In genomic region chr19:6116113-6116850, GRCm38 (mm10) we compare ENCODE assay signal across 9 mouse cellular contexts. TPM values are rescaled to one million over a fixed set of nuclear protein-coding genes. Genes with fewer than 3 reads are reported as not detected.
DNase-seq lines count a peak whose midpoint lies in the region; ATAC-seq and TF ChIP-seq lines count a peak whose summit lies in the region.
"Had no signal": no experiment of that assay in that cellular context is flagged by ENCODE, and none has a peak within 500 bp of the region (broad histone marks: within the 10 kb centered on the region; RNA-seq: fewer than 3 reads in every experiment).

No protein-coding gene starts in this region.

- no peak overlapping the region for H3K4me3 ChIP-seq in forebrain, embryonic 11.5 days (ENCODE audit: low read depth, low read length)
- no peak overlapping the region for H3K4me3 ChIP-seq in forebrain, embryonic 15.5 days
- H3K4me3 ChIP-seq in stomach, embryonic 15.5 days (replicated peaks), result no peak overlapping the region
- H3K4me3 ChIP-seq in stomach, postnatal 0 days (ENCODE audit: low read depth, low read length), result no peak overlapping the region

- TF ChIP-seq EP300 in stomach, postnatal 0 days (optimal IDR thresholded peaks at IDR 0.05), result no peak

- whole genome bisulfite sequencing in forebrain, embryonic 11.5 days, result 92% methylated on average over 15 of the region's 15 CpGs
- WGBS in forebrain, embryonic 15.5 days, result 92% methylated on average over 15 of the region's 15 CpGs
- 89% methylated on average over 15 of the region's 15 CpGs for WGBS in stomach, embryonic 15.5 days
- WGBS in stomach, postnatal 0 days, result 88% methylated on average over 15 of the region's 15 CpGs

- H3K4me2 ChIP-seq in forebrain, embryonic 11.5 days (ENCODE audit: low read depth, low read length, severe bottlenecking), result peak overlapping the region; percentile 86; the same call in 1 of the 2 replicates
- no peak overlapping the region for H3K4me2 ChIP-seq in forebrain, embryonic 15.5 days (replicated peaks)
- peak overlapping the region; percentile 80; the same call in 1 of the 2 replicates for H3K4me2 ChIP-seq in stomach, embryonic 15.5 days
- H3K4me2 ChIP-seq in stomach, postnatal 0 days (replicated peaks; ENCODE audit: low read depth), result no peak overlapping the region

- peaks cover 8% of the 10 kb centered on the region for H3K36me3 ChIP-seq in forebrain, embryonic 11.5 days (ENCODE audit: control insufficient read depth, insufficient read depth, low read length)
- peaks cover 20% of the 10 kb centered on the region for H3K36me3 ChIP-seq in forebrain, embryonic 15.5 days
- peaks cover 27% of the 10 kb centered on the region for H3K36me3 ChIP-seq in stomach, embryonic 15.5 days
- H3K36me3 ChIP-seq in stomach, postnatal 0 days (ENCODE audit: control insufficient read depth, insufficient read depth, low read length), result peaks cover 18% of the 10 kb centered on the region

- H3K4me1 ChIP-seq in forebrain, embryonic 11.5 days (replicated peaks; ENCODE audit: control insufficient read depth, insufficient read depth, low read length), result 0 out of 2 replicates have a peak, but pooled peaks cover 2% of the 10 kb centered on the region
- peaks cover 26% of the 10 kb centered on the region for H3K4me1 ChIP-seq in forebrain, embryonic 15.5 days
- H3K4me1 ChIP-seq in stomach, embryonic 15.5 days, result peaks cover 21% of the 10 kb centered on the region
- no peaks in the 10 kb centered on the region for H3K4me1 ChIP-seq in stomach, postnatal 0 days (replicated peaks; ENCODE audit: control insufficient read depth, insufficient read depth)

- no peak for DNase-seq in forebrain, embryonic 11.5 days (ENCODE audit: low spot score)
- no peak for DNase-seq in stomach, postnatal 0 days (ENCODE audit: low spot score)
- DNase-seq in kidney, postnatal 14 days, result peak; percentile 27
- DNase-seq in layer of hippocampus, adult 8-10 months (ENCODE audit: low spot score in 2 of 2), result no peak
- DNase-seq in yolk sac, embryonic 10.5 days (ENCODE audit: low spot score), result no peak
- no peak for DNase-seq in right cerebral cortex, postnatal 14 days

- no peak for TF ChIP-seq CTCF in stomach, postnatal 0 days (IDR thresholded peaks at IDR 0.05; ENCODE audit: low read depth)

- H3K9ac ChIP-seq in forebrain, embryonic 11.5 days (ENCODE audit: low read length), result 0 out of 2 replicates have a peak overlapping the region, but pooled peaks have one; percentile 4
- H3K9ac ChIP-seq in forebrain, embryonic 15.5 days (replicated peaks), result no peak overlapping the region
- H3K9ac ChIP-seq in stomach, embryonic 15.5 days, result no peak overlapping the region
- no peak overlapping the region for H3K9ac ChIP-seq in stomach, postnatal 0 days (ENCODE audit: low read length)

- H3K27ac ChIP-seq in forebrain, embryonic 11.5 days (ENCODE audit: low read depth, low read length), result no peak overlapping the region
- no peak overlapping the region for H3K27ac ChIP-seq in forebrain, embryonic 15.5 days (replicated peaks)
- no peak overlapping the region for H3K27ac ChIP-seq in stomach, embryonic 15.5 days
- no peak overlapping the region for H3K27ac ChIP-seq in stomach, postnatal 0 days (replicated peaks)

- H3K9me3 ChIP-seq in forebrain, embryonic 11.5 days (ENCODE audit: control insufficient read depth, low read length), result no peaks in the 10 kb centered on the region
- H3K9me3 ChIP-seq in forebrain, embryonic 15.5 days, result no peaks in the 10 kb centered on the region
- no peaks in the 10 kb centered on the region for H3K9me3 ChIP-seq in stomach, embryonic 15.5 days
- no peaks in the 10 kb centered on the region for H3K9me3 ChIP-seq in stomach, postnatal 0 days (ENCODE audit: control insufficient read depth, low read length)

- ATAC-seq in forebrain, embryonic 11.5 days (replicated peaks; ENCODE audit: low FRiP score), result no peak
- no peak for ATAC-seq in forebrain, embryonic 15.5 days (replicated peaks)
- no peak for ATAC-seq in stomach, embryonic 15.5 days (ENCODE audit: insufficient read depth, low FRiP score, low read depth)
- ATAC-seq in stomach, postnatal 0 days (ENCODE audit: low FRiP score, low TSS enrichment), result no peak
- ATAC-seq: Patski had no signal

- H3K27me3 ChIP-seq in forebrain, embryonic 11.5 days (ENCODE audit: control insufficient read depth, insufficient read depth, low read length), result no peaks in the 10 kb centered on the region
- no peaks in the 10 kb centered on the region for H3K27me3 ChIP-seq in forebrain, embryonic 15.5 days
- H3K27me3 ChIP-seq in stomach, embryonic 15.5 days (replicated peaks), result no peaks in the 10 kb centered on the region
- no peaks in the 10 kb centered on the region for H3K27me3 ChIP-seq in stomach, postnatal 0 days (ENCODE audit: control insufficient read depth, insufficient read depth, low read length)
- H3K27me3 ChIP-seq: Patski had no signal

RNA-seq across cellular contexts. Expression of gene Sac3d1, which starts 2.2 kb away (rescaled TPM):
- polyA plus RNA-seq in forebrain, embryonic 11.5 days (2014; fragmentation: Nextera tagmentation; extraction: Ambion mirVana), result 64.5 and 73.7 TPM in 2 replicates
- 53.5 and 56.5 TPM in 2 replicates for polyA plus RNA-seq in forebrain, embryonic 15.5 days (2015; fragmentation: Nextera tagmentation; extraction: Ambion mirVana)
- polyA plus RNA-seq in stomach, embryonic 15.5 days (2015; fragmentation: Nextera tagmentation; extraction: Ambion mirVana), result 40.7 and 46.1 TPM in 2 replicates
- 26.8 and 29.4 TPM in 2 replicates for polyA plus RNA-seq in stomach, postnatal 0 days (2015; fragmentation: Nextera tagmentation; extraction: Ambion mirVana)
- total RNA-seq in layer of hippocampus, adult 8-10 months (2022), result 10 to 100 TPM; 11.0 to 13.4 (median 12.9) TPM

RNA-seq across cellular contexts. Expression of gene Naaladl1, which starts 10.7 kb away (rescaled TPM):
- polyA plus RNA-seq in forebrain, embryonic 11.5 days (2014; fragmentation: Nextera tagmentation; extraction: Ambion mirVana), result 0.93 and 1.0 TPM in 2 replicates
- polyA plus RNA-seq in forebrain, embryonic 15.5 days (2015; fragmentation: Nextera tagmentation; extraction: Ambion mirVana), result 0.33 and 0.53 TPM in 2 replicates
- 3.0 and 5.9 TPM in 2 replicates for polyA plus RNA-seq in stomach, embryonic 15.5 days (2015; fragmentation: Nextera tagmentation; extraction: Ambion mirVana)
- polyA plus RNA-seq in stomach, postnatal 0 days (2015; fragmentation: Nextera tagmentation; extraction: Ambion mirVana), result 0.05 and 0.07 TPM in 2 replicates
- under 1 TPM in 3 of 4 experiments, not detected in 1; 0.14 to 0.25 (median 0.17) TPM for total RNA-seq in layer of hippocampus, adult 8-10 months (2022)

RNA-seq across cellular contexts. Expression of gene Snx15, which starts 11.8 kb away (rescaled TPM):
- polyA plus RNA-seq in forebrain, embryonic 11.5 days (2014; fragmentation: Nextera tagmentation; extraction: Ambion mirVana), result 27.4 and 30.9 TPM in 2 replicates
- polyA plus RNA-seq in forebrain, embryonic 15.5 days (2015; fragmentation: Nextera tagmentation; extraction: Ambion mirVana), result 43.1 and 45.6 TPM in 2 replicates
- 29.2 and 29.9 TPM in 2 replicates for polyA plus RNA-seq in stomach, embryonic 15.5 days (2015; fragmentation: Nextera tagmentation; extraction: Ambion mirVana)
- 24.7 and 25.0 TPM in 2 replicates for polyA plus RNA-seq in stomach, postnatal 0 days (2015; fragmentation: Nextera tagmentation; extraction: Ambion mirVana)
- 10 to 100 TPM; 38.7 to 43.0 (median 41.8) TPM for total RNA-seq in layer of hippocampus, adult 8-10 months (2022)

RNA-seq across cellular contexts. Expression of gene AC131692.1, which starts 22.1 kb away (rescaled TPM):
- polyA plus RNA-seq in forebrain, embryonic 11.5 days (2014; fragmentation: Nextera tagmentation; extraction: Ambion mirVana), result 0.90 and 1.3 TPM in 2 replicates
- polyA plus RNA-seq in forebrain, embryonic 15.5 days (2015; fragmentation: Nextera tagmentation; extraction: Ambion mirVana), result 0.31 and 0.37 TPM in 2 replicates
- 0.28 TPM in 1 of 2 replicates, not detected in the other for polyA plus RNA-seq in stomach, embryonic 15.5 days (2015; fragmentation: Nextera tagmentation; extraction: Ambion mirVana)
- not detected in 2 replicates for polyA plus RNA-seq in stomach, postnatal 0 days (2015; fragmentation: Nextera tagmentation; extraction: Ambion mirVana)
- total RNA-seq in layer of hippocampus, adult 8-10 months (2022), result not detected

RNA-seq across cellular contexts. Expression of gene Batf2, which starts 24.5 kb away (rescaled TPM):
- polyA plus RNA-seq in forebrain, embryonic 11.5 days (2014; fragmentation: Nextera tagmentation; extraction: Ambion mirVana), result not detected in 2 replicates
- polyA plus RNA-seq in forebrain, embryonic 15.5 days (2015; fragmentation: Nextera tagmentation; extraction: Ambion mirVana), result 0.13 TPM in 1 of 2 replicates, not detected in the other
- 0.34 and 0.55 TPM in 2 replicates for polyA plus RNA-seq in stomach, embryonic 15.5 days (2015; fragmentation: Nextera tagmentation; extraction: Ambion mirVana)
- 0.49 and 0.52 TPM in 2 replicates for polyA plus RNA-seq in stomach, postnatal 0 days (2015; fragmentation: Nextera tagmentation; extraction: Ambion mirVana)
- 1 to 10 TPM in 1 of 4 experiments, under 1 TPM in 2, not detected in 1; 0.83 to 1.3 (median 0.96) TPM for total RNA-seq in layer of hippocampus, adult 8-10 months (2022)

Comparison
In these comparisons a context has a peak if more than half of its experiments do, and no peak if none do; other contexts are left out.
1. H3K4me2 ChIP-seq: peak in forebrain, embryonic 11.5 days (single experiment) and stomach, embryonic 15.5 days (single experiment); none in forebrain, embryonic 15.5 days (single experiment) and stomach, postnatal 0 days (single experiment).